Mouse (Mus musculus) olfactory bulb, adult 2 months (tissue): Measurements from ENCODE around the gene 1110008P14Rik.

ENCODE experiments used
- CTCF ChIP-seq: fragments of 200-500 bp; IDR thresholded peaks from 2 replicates; pipeline ENCODE4 v1.5.1; 2012; ENCODE audit warnings: low read depth, mild to moderate bottlenecking, low read length, moderate library complexity; ENCODE audit not compliant: insufficient read depth
- POLR2A ChIP-seq: fragments of 200-500 bp; IDR thresholded peaks from 2 replicates; pipeline ENCODE4 v1.6.1; 2012; ENCODE audit warnings: mild to moderate bottlenecking, low read depth, low read length, moderate library complexity; ENCODE audit not compliant: insufficient read depth

DNA sequence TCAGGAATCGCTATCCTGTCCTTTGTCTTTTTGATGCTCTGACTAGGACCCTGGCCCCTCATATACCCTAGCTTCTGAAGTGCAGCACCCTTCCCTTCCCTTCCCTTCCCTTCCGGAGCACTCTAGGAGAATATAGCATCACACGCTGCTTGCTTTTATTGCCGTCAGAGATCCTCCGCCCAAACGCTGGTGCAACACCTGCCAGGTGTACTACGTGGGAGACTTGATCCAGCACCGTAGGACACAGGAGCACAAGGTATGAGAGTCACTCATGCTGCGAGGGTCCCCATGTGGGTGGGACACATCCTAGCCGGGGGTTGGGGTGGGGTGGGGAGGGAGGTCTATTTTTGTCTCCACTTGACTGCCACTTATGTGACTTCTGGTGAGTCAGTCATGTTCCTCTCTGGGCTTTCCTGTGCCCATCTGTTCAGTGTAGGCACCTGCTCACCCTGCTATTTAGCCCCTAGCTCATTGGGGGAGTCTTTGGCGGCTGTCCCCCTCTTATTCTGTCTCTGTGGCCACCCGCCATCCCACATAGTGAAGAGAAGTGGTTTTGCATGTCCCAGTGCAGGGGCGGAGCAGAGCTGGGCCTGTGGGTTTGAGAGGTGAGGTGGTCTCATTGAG lies 6.3 kb downstream of the 1110008P14Rik start:
- TF ChIP-seq CTCF (no peak), POLR2A (no peak)
